Mouse (Mus musculus): ENCODE data around the gene Hint1.

- TF ChIP-seq CTCF (IDR thresholded peaks at IDR 0.05; ENCODE audit: insufficient read depth, low read depth, low read length) (no peak), POLR2A (IDR thresholded peaks at IDR 0.05; ENCODE audit: insufficient read depth, low read depth, low read length) (no peak)
Measured at GRCm38 (mm10) chr11:54882671-54883070, 16.5 kb downstream of the Hint1 start.
